Mouse (Mus musculus) retina, postnatal 1 day (tissue): ENCODE data around the gene Chst5.

ENCODE experiments used
- DNase-seq: peaks from one replicate; pipeline ENCODE4 v3.0.0-alpha.2; 2012

The Chst5 gene

DNA sequence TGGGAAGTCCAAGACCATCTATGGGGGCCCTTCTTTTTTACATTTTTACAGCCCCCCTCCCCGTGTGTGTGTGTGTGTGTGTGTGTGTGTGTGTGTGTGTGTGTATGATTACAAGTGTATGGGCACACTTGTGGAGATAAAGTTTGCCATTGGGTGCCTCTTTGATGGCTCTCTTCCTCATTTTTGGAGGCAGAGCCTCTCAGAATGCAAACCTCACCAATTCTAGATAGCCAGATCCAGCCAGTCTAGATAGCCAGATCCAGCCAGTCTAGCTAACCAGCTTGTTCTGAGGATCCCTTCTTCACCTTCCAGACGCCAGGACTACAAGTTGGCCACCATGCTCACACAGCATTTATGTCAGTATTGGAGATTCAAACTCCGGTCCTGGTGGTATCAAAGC lies 39.0 kb downstream of the Chst5 start:
- no peak for DNase-seq

DNA sequence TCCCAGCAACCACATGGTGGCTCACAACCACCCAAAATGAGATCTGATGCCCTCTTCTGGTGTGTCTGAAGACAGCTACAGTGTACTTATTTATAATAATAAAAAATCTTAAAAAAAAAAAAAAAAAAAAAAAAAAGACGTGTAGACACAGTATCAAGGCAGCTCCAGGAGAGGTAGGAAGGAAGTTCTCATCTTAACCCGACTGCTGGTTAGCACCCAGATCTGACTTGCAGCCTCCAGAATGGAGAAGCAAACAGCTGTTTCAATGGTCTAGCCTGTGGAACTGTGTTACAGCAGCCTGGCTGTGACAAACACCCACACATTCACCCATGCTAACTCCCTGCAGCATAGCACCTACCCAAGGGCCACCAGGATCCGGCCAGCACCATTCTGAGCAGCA lies 39.9 kb downstream of the Chst5 start:
- DNase-seq: no peak

DNA sequence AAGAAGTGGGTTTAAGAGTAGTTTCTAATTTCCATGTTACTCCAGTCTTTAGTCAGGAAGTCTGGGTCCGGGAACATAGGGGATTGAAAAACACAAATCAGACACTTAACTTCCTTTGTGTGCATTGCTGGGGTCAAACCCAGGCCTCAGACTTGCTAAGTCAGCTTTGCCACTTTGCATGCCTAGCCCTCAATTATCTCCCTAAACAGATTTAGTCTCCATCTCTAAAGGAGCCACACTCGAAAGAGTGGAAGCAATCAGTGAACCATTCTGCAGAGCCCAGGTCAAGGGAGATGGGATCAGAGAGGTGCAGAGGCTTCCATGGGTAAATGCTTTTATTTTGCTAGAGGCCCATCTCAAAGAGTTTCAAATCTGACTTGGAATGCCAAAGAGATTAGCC lies 41.6 kb downstream of the Chst5 start:
- DNase-seq: no peak

DNA sequence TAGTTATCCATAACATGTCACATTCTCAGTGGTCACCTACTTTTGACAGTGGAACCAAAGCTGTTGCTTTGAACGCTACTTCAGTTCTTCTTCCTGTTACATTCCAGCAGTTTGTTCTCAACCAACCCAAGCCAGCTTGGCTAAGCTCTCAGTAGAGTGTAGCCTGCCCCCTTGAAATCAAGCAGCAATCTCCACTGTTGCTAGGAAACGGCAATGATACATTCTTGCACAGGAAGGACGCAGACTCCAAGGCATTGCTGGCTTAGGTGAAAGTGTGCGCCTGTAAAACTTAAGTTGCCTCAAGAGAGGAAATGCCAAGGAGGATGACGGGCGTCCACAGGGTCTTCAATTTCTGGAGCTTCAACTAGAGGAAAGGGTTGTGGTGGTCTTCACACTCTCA lies 44.4 kb downstream of the Chst5 start:
- DNase-seq: no peak

DNA sequence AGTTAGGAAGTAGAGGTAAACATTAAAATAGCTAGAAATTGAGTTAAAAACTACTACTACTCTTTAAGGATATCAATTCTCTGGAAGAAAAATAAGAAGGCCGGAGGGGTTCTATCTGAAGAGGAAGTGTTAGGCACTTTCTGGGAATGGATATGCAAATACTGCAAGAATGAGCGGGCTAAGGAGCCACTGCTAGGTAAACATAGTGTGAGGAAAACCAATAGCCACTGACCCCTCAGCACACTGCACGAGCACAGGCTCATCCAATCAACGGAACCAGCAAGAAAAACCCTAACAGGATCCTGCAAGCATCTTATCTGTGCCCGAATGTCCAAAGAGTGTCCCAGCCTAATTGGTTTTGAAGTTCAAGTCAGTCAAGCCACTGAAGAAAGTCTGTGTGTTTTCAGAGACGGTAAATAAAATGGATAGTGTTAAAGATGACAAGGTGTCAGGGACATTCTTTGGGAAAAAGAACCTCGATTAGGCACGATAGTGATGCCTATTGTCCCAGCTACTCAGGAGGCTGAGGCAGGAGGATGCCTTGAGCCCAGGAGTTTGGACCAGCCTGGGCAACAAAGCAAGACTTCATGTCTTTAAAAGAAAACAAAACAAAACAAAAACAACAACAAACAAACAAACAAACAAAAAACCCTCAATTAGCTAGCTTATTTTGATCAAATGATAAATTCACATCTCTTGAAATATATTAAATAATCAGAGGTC lies 45.0 kb downstream of the Chst5 start:
- DNase-seq: no peak

DNA sequence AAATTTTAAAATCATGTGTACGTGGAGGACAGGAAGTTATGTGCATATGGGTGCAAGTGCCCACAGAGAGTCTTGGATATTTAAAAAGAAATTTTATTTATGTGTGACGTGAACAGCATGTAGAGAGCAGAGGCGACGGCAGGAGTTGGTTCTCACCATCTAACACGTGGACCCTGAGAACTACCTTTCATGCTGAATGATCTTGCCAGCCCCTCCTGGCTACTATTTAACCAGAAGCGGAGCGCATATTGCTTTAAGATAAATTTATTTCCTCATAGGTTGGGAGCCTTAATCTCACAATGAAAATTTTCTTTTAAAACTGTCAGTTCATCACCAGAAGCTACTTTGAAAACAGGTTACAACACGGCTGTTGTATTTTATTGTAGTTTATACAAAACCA lies 45.6 kb downstream of the Chst5 start:
- DNase-seq: no peak

DNA sequence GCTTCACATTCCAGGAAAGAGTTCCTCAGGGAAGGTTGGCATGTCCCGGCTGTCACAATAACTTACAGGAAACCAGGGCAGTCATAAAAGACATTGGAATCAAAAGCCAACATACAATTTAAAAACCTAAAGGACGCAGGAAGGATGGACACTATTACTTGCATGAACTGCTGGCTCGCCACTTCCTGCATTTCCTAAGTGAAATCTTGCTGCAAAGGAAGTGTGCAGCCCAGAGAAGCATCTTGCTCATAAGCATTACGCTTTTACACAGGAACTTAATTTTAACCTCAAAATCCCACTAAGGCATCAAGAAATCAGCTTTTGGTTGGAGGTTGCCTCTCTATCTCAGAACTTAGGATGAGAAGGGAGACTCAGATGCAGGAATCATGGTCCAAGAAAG lies 47.0 kb downstream of the Chst5 start:
- DNase-seq: no peak

DNA sequence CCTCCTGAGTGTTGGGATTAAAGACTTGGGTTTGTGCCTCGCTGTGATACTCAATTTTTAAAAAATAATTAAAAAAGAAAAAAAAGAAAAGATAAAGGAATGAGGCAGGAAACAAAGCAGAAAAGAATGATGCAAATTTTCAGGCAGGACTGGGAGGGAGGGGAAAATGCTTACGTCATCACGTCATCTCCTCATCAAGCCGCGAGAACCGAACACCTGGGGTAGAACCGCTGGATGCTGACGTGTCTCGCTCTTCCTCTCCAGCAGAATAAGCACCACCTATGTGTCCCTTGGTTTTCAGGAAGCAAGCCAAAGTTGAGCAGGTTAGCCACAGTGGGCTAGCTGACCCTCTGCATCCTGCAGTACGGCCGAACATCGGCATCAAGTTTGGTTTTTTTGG lies 54.3 kb downstream of the Chst5 start:
- no peak for DNase-seq

DNA sequence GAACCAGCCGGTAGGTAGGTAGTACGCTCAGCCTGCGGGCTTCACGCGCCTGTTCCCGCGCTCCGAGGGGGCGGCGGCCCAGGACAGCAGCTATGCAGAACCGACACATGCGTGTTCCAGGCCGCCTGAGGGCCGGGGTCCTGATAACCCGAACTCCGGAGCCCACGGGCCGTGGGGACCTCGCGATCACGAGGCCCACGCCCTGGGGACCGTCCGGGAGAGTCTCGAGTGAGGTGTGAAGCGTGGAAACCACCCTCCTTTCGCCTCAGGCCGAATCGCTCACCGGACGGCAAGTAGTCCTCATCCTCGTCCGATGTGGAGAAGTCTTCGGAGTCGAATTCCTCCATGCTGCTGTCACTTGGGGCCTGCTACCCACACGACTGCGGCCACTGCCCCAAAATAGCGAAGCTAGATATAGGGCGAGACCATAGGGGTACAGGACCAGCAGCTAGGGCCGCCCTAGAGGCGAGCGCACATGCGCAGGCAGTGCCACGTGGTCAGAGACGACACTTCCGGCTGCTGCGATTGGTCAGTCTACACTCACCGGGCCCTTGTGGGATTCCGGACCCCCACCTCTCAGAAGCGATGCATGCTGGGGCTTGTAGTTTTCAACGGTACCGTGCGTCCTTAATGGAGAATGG lies 56.3 kb downstream of the Chst5 start, which contains the start of gene Cfdp1:
TSS of gene Cfdp1 (minus strand) at position 431 of the 641 bp plus-strand sequence.
- DNase-seq: peak; percentile 98

DNA sequence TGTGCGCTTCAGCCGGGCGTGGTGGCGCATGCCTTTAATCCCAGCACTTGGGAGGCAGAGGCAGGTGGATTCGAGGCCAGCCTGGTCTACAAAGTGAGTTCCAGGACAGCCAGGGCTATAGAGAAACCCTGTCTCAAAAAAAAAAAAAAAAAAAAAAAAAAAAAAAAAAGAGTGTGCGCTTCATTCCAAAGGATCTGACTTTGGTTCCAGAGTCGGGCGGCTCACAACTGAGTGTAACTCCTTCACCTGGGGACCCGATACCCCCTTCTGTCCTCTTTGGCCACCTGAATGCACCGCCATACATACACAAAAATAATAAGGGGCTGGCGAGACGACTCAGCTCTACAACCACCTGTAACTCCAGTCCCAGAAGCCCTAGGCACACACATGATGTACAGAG lies 57.0 kb downstream of the Chst5 start:
- DNase-seq: peak; percentile 1

DNA sequence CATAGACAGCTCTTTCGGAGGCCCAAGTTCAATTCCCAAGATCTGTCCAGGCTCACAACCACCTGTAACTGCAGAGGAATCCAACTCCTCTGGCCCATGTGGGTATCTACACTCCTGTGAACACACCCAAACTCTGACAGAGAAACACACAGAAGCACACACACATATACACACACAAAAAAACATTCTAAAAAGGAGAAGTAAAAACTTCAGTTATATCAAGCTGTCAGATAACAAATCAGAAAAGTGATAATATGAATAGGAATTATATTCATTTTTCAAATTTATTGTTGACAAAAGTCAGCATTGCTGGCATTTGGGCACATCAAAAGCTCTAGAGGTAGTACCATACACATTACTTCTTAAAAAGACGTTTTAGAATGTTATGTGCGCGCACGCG lies 63.5 kb downstream of the Chst5 start:
- DNase-seq: no peak
